Mouse (Mus musculus): ENCODE measurements at regions not wholly inside any gene's neighbourhood (a gene's known extent, or its start where the extent isn't known, plus 50 kb on each side); places are given as distances from the start of the nearest gene placed in this dataset.

GRCm38 (mm10) chr12:107771325-107771724, 232.1 kb downstream of the Bcl11b start:
- no peak for TF ChIP-seq CTCF (IDR thresholded peaks at IDR 0.05; ENCODE audit: extremely low read depth, insufficient read depth, insufficient read length, insufficient replicate concordance)
- TF ChIP-seq POLR2A (IDR thresholded peaks at IDR 0.05; ENCODE audit: low read depth, low read length) = no peak
